Mouse (Mus musculus): ENCODE results near the gene Vmn1r231.
A peak's percentile ranks its signal among the peaks of the same experiment; 100 is the strongest.

Gene Vmn1r231

GRCm38 (mm10) chr17:20904991-20905390 lies at the start of gene Vmn1r231:
Gene Vmn1r231 (minus strand): TSS chr17:20905091.
- no peak for DNase-seq (ENCODE audit: low read depth, low spot score)

DNA sequence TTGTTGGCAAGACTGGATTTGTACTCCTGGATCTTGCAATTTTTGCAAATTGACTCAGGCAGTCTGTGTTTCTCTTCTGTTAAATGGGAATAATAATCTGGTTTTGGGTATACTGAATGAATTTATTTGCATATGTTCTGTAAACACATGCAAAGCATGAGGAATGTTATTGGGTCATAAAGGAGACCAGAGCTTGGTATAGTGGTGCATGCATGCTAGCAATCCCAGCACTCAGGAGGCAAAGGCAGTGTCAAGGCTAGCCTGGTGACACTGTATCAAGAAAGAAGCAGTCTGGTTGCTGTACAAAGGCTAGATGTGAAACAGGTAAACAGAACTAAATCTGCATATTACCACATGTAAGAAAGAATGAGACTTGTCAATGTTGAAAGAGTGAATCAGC lies 41.7 kb upstream of the Vmn1r231 start:
- no peak for DNase-seq (ENCODE audit: low read depth, low spot score)

- no peak for DNase-seq (ENCODE audit: low read depth, low spot score)
Measured at GRCm38 (mm10) chr17:20946026-20946565, 41.2 kb upstream of the Vmn1r231 start.

- peak; percentile 99 for DNase-seq (ENCODE audit: low read depth, low spot score)
Measured at GRCm38 (mm10) chr17:20944985-20945891, 40.3 kb upstream of the Vmn1r231 start, which contains the start of gene Ppp2r1a. Gene Ppp2r1a (plus strand): TSS chr17:20945311.

- no peak for DNase-seq (ENCODE audit: low read depth, low spot score)
Measured at GRCm38 (mm10) chr17:20944226-20944625, 39.3 kb upstream of the Vmn1r231 start.

DNA sequence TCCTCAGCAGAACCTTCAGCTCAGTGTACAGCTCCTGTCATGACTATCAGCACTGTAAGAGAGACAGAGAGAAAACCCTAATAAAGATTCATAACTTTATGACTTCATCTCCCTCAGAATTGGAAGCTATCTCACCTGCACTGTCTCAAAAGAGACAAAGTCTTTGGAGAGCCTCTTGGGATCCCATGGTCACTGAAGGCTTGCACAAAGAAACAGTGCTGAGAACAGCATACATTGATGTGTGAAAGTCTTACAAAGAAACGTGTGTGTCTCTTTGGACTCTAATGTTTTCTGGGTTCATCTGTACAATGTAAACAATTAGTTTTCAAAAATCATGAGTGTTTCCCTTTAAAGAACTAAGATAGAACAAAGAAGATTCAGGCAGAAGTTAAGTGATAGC lies 14.7 kb upstream of the Vmn1r231 start, which contains the start of gene Vmn1r232:
TSS of gene Vmn1r232 (minus strand) at position 101 of the 400 bp plus-strand sequence.
- no peak for DNase-seq (ENCODE audit: low read depth, low spot score)

DNA sequence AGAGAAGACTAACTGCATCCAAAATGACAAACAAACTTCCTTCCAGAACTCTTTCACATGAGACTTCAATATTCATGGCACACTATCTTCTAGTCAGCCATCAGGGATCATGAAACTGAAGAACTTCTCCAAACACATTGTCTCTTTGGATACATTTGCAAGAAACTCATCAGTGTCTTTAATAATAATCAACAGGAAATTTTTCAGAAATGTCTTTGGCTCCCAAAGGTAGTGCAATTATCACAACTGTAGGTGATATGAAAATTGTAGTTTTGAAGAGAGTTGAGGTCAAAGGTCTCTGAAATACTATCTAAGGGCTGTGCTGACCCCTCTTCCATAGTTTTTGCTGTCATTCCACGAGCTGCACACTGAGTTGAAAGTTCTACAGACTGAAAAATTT lies 64.7 kb downstream of the Vmn1r231 start, which contains the start of gene Vmn1r230:
TSS of gene Vmn1r230 (plus strand) at position 301 of the 400 bp plus-strand sequence.
- DNase-seq (ENCODE audit: low read depth, low spot score) = no peak
